Mouse (Mus musculus) ovary, postnatal 14 days (tissue): ENCODE results near the gene Sorbs1.

ENCODE experiments used
- DNase-seq: peaks from one replicate; pipeline ENCODE4 v3.0.0; 2022; ENCODE audit warnings: low spot score

Gene Sorbs1

GRCm38 (mm10) chr19:40436465-40437200 is 76.9 kb downstream of the Sorbs1 start:
- DNase-seq: no peak

GRCm38 (mm10) chr19:40435797-40436196 is 77.8 kb downstream of the Sorbs1 start:
- DNase-seq: no peak

- DNase-seq: no peak
Measured at GRCm38 (mm10) chr19:40435045-40435444, 78.5 kb downstream of the Sorbs1 start.

- DNase-seq: no peak
Measured at GRCm38 (mm10) chr19:40434042-40434869, 79.3 kb downstream of the Sorbs1 start.

- no peak for DNase-seq
Measured at GRCm38 (mm10) chr19:40433316-40433912, 80.2 kb downstream of the Sorbs1 start.

GRCm38 (mm10) chr19:40431969-40432368 is 81.6 kb downstream of the Sorbs1 start:
- DNase-seq: no peak

- no peak for DNase-seq
Measured at GRCm38 (mm10) chr19:40429572-40429971, 84.0 kb downstream of the Sorbs1 start.

- no peak for DNase-seq
Measured at GRCm38 (mm10) chr19:40429169-40429568, 84.4 kb downstream of the Sorbs1 start.

- no peak for DNase-seq
Measured at GRCm38 (mm10) chr19:40426103-40426960, 87.2 kb downstream of the Sorbs1 start.

GRCm38 (mm10) chr19:40425326-40425725 is 88.3 kb downstream of the Sorbs1 start:
- no peak for DNase-seq

GRCm38 (mm10) chr19:40421037-40421436 is 92.5 kb downstream of the Sorbs1 start:
- no peak for DNase-seq

GRCm38 (mm10) chr19:40419315-40419714 is 94.3 kb downstream of the Sorbs1 start:
- DNase-seq: no peak

- DNase-seq: no peak
Measured at GRCm38 (mm10) chr19:40417155-40417821, 96.3 kb downstream of the Sorbs1 start.

GRCm38 (mm10) chr19:40415725-40416124 is 97.9 kb downstream of the Sorbs1 start:
- DNase-seq: no peak

GRCm38 (mm10) chr19:40414798-40415475 is 98.6 kb downstream of the Sorbs1 start:
- DNase-seq: no peak

GRCm38 (mm10) chr19:40414386-40414785 is 99.2 kb downstream of the Sorbs1 start:
- DNase-seq: no peak

- DNase-seq: no peak
Measured at GRCm38 (mm10) chr19:40411379-40411813, 102.2 kb downstream of the Sorbs1 start.

- DNase-seq: no peak
Measured at GRCm38 (mm10) chr19:40410511-40410910, 103.1 kb downstream of the Sorbs1 start.

GRCm38 (mm10) chr19:40410109-40410508 is 103.5 kb downstream of the Sorbs1 start:
- DNase-seq: no peak

- no peak for DNase-seq
Measured at GRCm38 (mm10) chr19:40409500-40410035, 104.0 kb downstream of the Sorbs1 start.
